Mouse (Mus musculus): ENCODE results near the gene D2hgdh.
"Not testable (repeated sequence)": the region's sequence is repeated elsewhere in the genome, so short reads cannot be mapped to it uniquely, and the experiment has no call there.

D2hgdh gene

DNA sequence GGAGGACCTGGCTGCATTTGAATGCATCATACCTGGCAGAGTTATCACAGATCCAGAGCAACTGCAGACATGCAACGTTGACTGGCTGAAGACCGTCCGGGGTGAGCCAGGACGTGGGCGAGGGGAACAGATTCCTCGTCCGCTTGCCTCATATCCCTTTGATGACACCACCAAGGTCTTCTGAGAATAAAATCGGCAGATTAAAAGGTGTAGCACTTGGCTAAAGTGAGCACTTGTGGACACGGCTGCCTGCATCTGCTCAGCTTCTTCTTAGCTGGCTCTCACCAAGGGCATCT lies 1.8 kb downstream of the D2hgdh start:
- no peak for DNase-seq (ENCODE audit: low read depth, low spot score)

DNA sequence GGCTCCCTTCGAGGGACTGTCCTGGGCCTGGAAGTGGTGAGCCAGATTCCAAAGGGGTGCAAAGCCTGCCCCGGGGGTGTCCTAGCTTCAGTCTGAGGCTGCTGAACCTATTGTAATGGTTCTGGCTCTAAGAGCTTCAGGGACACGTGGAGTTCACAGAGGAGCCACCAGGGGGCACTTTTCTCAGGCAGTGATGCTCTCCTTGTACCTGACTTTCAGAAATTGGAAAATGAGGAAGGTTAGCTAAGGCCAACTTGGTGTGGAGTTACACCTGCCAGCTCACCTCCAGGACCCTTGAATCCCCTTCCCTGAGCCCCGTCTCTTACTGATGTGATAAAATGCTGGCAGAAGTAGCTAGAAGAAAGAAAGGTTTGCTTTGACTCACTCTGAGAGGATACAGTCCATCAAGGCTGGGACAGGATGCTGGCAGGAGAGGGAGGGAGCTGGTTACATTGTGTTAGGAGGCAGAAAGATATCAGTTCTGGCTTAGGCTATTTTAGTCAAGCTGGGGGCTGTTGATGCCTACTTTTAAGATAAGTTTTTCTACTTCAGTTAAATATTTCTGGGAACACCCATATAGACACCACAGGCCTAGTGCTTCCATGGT lies 8.1 kb downstream of the D2hgdh start:
- not testable (repeated sequence) for DNase-seq (ENCODE audit: low read depth, low spot score)

DNA sequence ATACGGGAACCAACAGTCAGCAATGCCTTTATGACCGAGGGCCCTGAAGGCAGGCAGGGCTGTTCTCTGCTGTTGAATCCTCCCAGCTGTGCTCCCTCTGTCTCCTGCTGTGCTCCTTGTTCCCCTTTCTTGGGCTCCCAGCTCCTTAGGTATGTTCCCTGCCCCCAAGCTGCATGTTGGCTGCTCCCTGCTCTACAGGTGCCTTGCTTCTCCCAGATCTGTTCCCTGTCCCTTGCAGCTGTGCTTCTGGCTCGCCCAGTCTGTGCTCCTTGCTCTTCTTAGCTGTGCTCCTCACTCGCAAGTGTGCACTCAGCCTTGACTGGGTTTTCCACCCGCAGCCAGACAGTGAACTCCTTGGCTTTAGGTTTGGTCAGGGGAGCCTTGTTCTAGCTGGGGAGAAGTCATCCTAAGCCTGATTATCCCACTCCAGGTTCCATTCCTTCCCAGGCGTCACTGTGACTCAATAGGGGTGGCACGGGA lies 10.0 kb downstream of the D2hgdh start:
- DNase-seq (ENCODE audit: low read depth, low spot score): no peak

DNA sequence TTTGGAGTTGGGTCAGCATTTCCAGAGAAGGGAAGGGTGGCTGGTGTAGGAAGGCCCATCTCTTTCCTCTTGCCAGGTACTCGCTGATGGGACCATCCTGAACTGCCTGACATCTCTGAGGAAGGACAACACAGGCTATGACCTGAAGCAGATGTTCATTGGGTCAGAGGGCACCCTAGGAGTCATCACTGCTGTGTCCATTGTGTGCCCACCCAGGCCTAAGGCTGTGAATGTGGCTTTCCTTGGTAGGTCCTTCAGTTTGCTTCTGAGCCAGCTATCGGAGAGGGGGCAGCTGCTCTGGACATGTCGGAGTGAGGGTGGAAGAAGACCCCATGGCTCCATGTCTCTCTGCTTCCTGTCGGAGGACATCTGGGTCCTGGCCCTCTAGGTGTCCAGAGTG lies 10.5 kb downstream of the D2hgdh start:
- DNase-seq (ENCODE audit: low read depth, low spot score): no peak

- DNase-seq (ENCODE audit: low read depth, low spot score): no peak
Measured at GRCm38 (mm10) chr1:93835876-93836531, 11.3 kb downstream of the D2hgdh start.

- DNase-seq (ENCODE audit: low read depth, low spot score): no peak
Measured at GRCm38 (mm10) chr1:93836532-93836913, 11.8 kb downstream of the D2hgdh start.

DNA sequence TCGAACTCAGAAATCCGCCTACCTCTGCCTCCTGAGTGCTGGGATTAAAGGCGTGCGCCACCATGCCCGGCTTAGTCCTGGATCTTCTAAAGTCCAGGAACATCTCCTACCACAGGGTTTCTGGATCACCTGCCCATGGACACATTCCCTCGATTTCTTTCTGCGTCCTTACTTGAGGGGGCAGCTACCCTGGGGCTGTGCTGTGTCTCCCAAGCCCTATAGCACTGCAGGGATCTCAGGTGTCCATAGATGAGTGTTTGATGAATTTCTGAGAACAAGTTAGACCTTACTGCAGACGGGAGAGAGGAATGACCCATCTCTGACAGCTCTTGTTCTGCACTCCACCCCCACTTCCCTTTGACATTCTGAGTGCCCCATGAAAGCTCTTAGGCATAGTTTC lies 12.6 kb downstream of the D2hgdh start:
- no peak for DNase-seq (ENCODE audit: low read depth, low spot score)

GRCm38 (mm10) chr1:93838569-93838968 lies 13.9 kb downstream of the D2hgdh start:
- DNase-seq (ENCODE audit: low read depth, low spot score): not testable (repeated sequence)

DNA sequence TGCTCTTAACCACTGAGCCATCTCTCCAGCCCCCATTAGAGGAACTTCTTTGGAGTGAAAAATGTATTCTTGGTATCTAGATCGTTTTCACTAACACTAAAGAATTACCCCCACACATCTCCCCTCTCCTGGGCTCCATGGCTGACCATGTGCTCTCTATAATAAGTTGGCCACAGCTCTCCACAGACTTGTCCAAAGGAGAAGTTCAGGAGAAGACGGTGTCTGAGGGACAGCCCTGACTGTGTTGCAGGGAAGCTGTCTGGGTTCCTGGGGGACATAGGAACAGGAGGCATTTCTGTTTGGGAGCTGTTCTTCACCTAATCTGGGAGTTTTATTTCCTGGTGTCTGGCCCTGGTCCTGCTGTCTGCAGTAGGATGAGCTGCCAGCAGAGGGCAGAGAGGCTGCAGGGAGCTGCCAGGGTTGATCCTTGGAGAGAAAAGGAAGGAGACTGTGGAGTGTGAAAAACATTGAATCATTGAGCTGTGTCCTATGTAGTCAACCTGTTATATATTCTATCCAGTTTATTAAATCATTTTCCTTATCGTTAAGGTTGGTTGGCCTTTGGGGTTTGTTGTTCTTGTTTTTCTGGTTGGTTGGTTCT lies 21.2 kb downstream of the D2hgdh start:
- DNase-seq (ENCODE audit: low read depth, low spot score): not testable (repeated sequence)

- DNase-seq (ENCODE audit: low read depth, low spot score): not testable (repeated sequence)
Measured at GRCm38 (mm10) chr1:93855790-93856189, 31.1 kb downstream of the D2hgdh start.

DNA sequence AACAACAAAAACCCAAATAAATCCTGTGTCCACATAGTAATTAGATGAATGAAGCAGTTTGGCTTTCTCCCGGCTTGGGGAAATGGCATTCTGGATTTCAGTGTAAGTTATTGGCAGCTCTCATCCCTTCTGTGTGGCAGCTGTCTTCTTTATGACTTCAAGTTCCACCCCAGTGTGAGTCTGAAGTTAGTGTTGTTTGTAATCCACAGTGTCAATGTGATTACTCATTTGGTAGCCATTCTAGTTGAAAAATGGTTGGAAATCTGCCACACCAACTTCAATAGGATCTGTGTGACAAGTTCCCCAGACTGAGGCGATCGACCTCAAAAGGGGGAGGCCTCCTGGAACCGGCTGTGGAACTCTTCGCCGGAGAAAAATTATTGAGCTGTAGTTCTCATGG lies 32.7 kb downstream of the D2hgdh start:
- DNase-seq (ENCODE audit: low read depth, low spot score): no peak

DNA sequence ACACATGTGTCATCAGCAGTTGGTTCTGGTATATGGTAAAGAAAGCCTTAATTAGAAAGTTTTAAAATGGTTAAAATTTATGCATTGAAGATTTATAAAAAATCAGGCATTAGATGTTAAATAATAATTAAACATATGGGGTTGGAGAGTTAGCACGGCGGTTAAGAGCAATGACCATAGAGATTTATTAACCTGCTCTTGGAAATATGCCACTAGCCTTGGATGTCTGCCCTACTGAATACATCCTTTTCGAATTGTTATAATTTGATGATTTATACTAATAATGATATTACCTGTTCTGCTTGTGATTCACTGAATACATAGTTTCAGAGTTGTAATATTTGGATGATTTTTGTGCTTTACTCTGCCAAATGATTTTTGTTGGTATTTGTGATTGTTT lies 33.3 kb downstream of the D2hgdh start:
- no peak for DNase-seq (ENCODE audit: low read depth, low spot score)

DNA sequence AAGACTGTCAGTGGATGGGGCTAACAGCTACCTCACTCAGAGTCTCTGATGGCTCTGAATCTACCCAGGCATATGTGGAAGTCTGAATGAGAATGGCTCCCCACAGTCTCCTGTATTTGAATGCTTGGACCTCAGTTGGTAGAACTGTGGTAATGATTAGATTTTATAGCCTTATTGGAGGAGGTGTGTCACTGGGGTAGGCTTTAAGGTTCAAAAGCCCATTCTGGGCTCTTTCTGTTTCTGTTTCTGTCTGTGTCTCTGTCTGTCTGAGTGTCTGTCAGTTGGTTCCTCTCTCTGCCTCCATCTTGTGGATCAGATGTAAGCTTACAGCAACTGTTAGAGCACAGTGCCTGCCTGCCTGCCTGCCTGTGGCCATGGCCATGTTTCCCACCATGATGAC lies 34.9 kb downstream of the D2hgdh start:
- no peak for DNase-seq (ENCODE audit: low read depth, low spot score)

- DNase-seq (ENCODE audit: low read depth, low spot score): not testable (repeated sequence)
Measured at GRCm38 (mm10) chr1:93861048-93861447, 36.3 kb downstream of the D2hgdh start, which contains the start of gene Gal3st2. Gal3st2 (plus strand) TSS chr1:93861306.

- not testable (repeated sequence) for DNase-seq (ENCODE audit: low read depth, low spot score)
Measured at GRCm38 (mm10) chr1:93871594-93872105, 46.9 kb downstream of the D2hgdh start.

- not testable (repeated sequence) for DNase-seq (ENCODE audit: low read depth, low spot score)
Measured at GRCm38 (mm10) chr1:93874405-93874804, 49.7 kb downstream of the D2hgdh start.

- not testable (repeated sequence) for DNase-seq (ENCODE audit: low read depth, low spot score)
Measured at GRCm38 (mm10) chr1:93881778-93882177, 57.1 kb downstream of the D2hgdh start.

DNA sequence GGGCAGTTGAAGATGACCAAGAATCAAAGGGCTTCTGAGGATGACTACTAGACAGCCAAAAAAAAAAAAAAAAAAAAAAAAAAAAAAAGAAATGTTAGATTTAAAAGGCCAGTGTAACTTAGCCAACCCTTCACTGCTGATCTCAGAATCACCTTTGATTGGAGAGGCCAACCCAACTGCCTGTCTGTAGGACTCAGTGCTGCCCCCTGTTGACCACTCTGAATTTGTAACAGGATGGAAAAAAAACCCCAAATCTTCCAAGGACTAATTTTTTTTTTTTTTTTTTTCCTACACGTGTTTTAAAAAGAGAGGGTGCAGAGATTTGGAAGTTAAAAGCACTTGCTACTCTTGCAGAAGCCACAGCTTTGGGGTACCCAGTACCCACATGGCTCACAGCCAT lies 66.2 kb downstream of the D2hgdh start:
- not testable (repeated sequence) for DNase-seq (ENCODE audit: low read depth, low spot score)

DNA sequence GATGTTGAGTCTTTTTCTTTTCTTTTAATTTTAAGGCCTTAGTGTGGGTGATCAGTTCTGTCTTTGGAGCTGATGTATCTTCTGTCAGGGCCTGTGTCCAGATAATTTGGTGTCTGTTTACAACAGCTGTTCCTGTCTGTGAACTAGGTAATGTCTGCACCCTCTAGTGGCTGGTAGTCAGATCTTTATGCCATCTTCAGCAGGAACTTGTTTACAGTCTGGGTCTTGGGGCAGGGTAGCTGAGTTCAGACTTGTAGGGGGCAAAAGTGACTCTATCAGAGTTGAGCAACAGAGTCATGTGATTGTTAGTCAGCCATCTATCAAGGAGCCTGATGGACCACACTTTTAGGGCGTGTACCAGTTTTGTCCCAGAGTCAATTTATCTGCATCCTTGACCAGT lies 72.7 kb downstream of the D2hgdh start:
- not testable (repeated sequence) for DNase-seq (ENCODE audit: low read depth, low spot score)

DNA sequence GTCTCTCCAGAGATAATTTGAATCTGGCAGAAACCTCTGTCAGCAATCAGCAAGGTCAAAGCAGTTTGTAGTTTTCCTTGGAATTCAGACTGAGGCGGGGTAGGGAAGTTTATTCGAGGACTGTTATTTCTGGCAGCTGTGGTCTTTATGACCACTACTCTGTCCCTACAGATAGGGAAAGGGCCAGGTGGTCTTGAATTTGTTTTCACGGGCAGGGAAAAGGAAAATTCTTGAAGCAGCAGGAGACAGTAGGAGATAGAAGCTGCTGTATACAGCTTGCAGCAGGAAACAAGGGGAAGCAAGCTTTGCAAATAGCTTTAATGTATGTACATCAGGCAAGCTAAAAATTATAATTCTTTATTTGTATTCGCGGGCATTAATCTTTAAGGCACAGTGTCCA lies 76.6 kb downstream of the D2hgdh start:
- DNase-seq (ENCODE audit: low read depth, low spot score): not testable (repeated sequence)

Measured in WW6 (cell line).